Mouse (Mus musculus) thymus, adult 2 months (tissue): ENCODE data around the gene Nalcn. TPM values are rescaled to one million over a fixed set of nuclear protein-coding genes. Genes with fewer than 3 reads are reported as not detected.

Source experiments
- DNase-seq: peaks from one replicate; pipeline ENCODE4 v3.0.0; 2021
- H3K27ac ChIP-seq: fragments of 200-500 bp; 2 replicates; pipeline ENCODE4 v1.5.1; 2012; ENCODE audit warnings: low read length, control low read depth; ENCODE audit not compliant: control insufficient read depth, insufficient read depth
- H3K27me3 ChIP-seq: fragments of 200-500 bp; 2 replicates; pipeline ENCODE4 v1.6.1; 2012; ENCODE audit warnings: mild to moderate bottlenecking, low read length, moderate library complexity, mixed read lengths; ENCODE audit not compliant: control insufficient read depth, insufficient read depth
- H3K36me3 ChIP-seq: fragments of 200-500 bp; 2 replicates; pipeline ENCODE4 v1.6.1; 2012; ENCODE audit warnings: mild to moderate bottlenecking, low read length, moderate library complexity; ENCODE audit not compliant: control insufficient read depth, insufficient read depth
- H3K4me1 ChIP-seq: fragments of 200-500 bp; replicated peaks from 2 replicates; pipeline ENCODE4 v1.6.1; 2012; ENCODE audit warnings: low read length; ENCODE audit not compliant: control insufficient read depth, insufficient read depth
- H3K4me3 ChIP-seq: fragments of 200-500 bp; 2 replicates; pipeline ENCODE4 v1.5.1; 2012; ENCODE audit warnings: mild to moderate bottlenecking, low read length, control low read depth, moderate library complexity; ENCODE audit not compliant: control insufficient read depth, insufficient read depth
- CTCF ChIP-seq: fragments of 200-500 bp; IDR thresholded peaks from 2 replicates; pipeline ENCODE4 v1.5.1; 2012; ENCODE audit warnings: mild to moderate bottlenecking, control low read depth, low read length, moderate library complexity, borderline replicate concordance; ENCODE audit not compliant: control insufficient read depth, poor library complexity, insufficient read depth; ENCODE audit errors: extremely low read depth
- POLR2A ChIP-seq: fragments of 200-500 bp; IDR thresholded peaks from 2 replicates; pipeline ENCODE4 v1.6.1; 2012; ENCODE audit warnings: mild to moderate bottlenecking, low read length, control low read depth, moderate library complexity; ENCODE audit not compliant: control insufficient read depth, poor library complexity, insufficient read depth; ENCODE audit errors: extremely low read depth
- WGBS: fragments of 180-500 bp; shearing (Covaris S2); methylation state at CpG from one replicate; pipeline ENCODE4 v1.1.7; 2018; 5-methylcytosine and 5-hydroxymethylcytosine counted together
- polyA plus RNA-seq: library from polyadenylated mRNA; depleted of rRNA; stranded (reverse); fragments of >200 nt; gene quantifications from 2 replicates; pipeline ENCODE4 v1.2.3, GENCODE M21; 2012

Gene Nalcn
- polyA plus RNA-seq, 1 experiment: 0.13 TPM

DNA sequence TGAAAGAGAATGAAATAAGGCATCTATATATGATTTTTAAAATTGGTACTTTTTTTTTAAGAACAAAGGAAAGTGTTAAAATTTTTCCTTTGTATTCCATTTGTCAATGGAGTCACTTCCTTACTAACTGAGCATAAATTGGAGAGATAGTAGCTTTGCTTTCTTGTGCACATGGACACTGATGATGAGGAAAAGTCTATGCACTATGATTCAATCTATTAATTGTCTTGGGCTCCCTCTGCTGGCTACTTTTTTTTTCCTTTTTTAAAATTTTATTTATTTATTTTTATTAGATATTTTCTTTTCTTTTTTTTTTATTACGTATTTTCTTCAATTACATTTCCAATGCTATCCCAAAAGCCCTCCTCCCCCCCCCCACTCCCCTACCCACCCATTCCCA lies 312.6 kb downstream of the Nalcn start:
- Histone ChIP-seq H3K4me3 (no peak overlapping the region), H3K27me3 (no peaks in the 10 kb centered on the region), H3K36me3 (no peaks in the 10 kb centered on the region), H3K27ac (no peak overlapping the region), H3K4me1 (no peaks in the 10 kb centered on the region)
- 31% methylated on average over 1 of the region's 1 CpGs for WGBS
- DNase-seq: no peak
- no peak for TF ChIP-seq CTCF
- TF ChIP-seq POLR2A: no peak

DNA sequence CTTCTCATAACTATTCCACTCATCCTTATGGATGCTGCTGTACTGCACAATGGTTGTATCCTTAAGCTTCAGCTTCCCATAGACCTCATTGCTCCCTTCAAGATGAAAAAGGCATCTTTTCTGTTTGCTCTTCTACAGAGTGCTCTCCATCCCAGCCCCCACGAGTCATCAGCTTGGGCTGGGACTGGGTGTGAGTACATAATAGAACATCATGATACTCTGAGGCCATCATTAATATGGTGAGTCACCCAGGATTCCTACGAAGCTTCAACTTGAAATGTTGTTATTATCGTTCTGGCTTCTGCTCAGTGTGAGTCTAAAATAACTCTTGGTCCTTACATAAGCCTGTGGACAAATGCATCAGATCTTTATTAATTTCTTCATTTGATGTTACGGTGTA lies 314.6 kb downstream of the Nalcn start:
- Histone ChIP-seq H3K27ac (no peak overlapping the region), H3K36me3 (no peaks in the 10 kb centered on the region), H3K27me3 (no peaks in the 10 kb centered on the region), H3K4me1 (no peaks in the 10 kb centered on the region), H3K4me3 (no peak overlapping the region)
- WGBS: 85% methylated on average over 4 of the region's 4 CpGs
- no peak for TF ChIP-seq POLR2A
- TF ChIP-seq CTCF: no peak
- DNase-seq: no peak

DNA sequence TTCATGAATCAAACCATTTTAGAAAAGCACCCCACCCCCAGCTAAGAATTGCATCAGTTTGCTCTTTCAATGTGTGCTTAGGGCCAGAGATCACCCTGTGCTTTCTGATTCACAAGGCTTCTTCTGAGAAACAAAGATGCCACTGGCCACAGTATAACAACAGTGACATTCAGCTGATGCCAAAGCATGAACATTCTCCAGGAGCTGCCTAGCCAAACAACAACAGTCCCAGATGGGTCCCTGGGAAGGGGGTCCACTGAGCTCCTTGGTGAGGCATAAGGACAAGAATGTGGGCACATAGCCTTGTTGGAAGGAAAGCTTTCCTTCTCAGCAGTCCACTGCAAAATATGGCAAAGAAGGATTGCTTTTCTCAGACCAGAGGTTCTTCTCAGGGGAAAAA lies 330.9 kb downstream of the Nalcn start:
- H3K4me3 ChIP-seq: no peak overlapping the region
- no peak for DNase-seq
- no peaks in the 10 kb centered on the region for H3K4me1 ChIP-seq
- H3K27ac ChIP-seq: no peak overlapping the region
- TF ChIP-seq CTCF (no peak), POLR2A (no peak)
- H3K27me3 ChIP-seq: no peaks in the 10 kb centered on the region
- H3K36me3 ChIP-seq: no peaks in the 10 kb centered on the region

DNA sequence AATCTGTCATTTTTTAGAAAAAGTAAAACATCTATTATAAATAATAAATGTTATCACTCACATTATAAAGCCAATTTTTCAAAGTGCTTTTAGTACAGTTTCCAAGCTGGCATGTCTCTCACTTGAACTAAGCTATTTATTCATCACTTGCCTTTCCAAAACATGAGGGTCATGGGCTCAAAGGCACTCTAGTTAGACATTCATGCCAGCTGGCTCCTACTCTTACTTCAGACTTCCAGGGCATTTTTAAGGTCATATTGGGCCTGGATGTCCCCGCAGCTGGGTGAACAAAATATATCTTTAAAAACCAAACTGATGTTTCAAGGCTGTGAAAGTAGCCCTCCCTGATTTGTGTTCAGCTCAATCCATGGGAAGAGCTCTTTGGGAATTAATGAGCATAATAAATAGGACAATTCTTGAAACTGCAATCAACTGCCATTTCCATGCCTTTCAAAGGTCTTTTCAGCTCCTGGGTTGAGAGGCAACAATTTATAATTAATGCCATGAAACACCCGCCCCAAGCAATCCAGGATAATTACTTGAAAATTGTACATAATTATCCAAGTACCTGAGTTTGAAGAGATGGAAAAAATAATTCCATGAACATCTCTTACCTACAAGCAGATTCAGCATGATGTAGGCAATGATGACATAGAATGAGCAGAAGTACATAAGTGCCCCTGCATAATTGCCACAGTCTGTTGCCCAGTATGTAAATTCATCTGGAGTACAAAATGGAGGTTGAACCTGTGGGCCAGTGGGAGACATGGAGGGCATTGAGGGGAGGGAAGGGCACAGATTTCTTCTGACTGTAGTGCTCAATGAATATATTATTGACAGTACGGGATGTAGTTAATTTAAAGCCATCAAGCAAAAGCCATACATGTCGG lies 335.6 kb downstream of the Nalcn start:
- H3K4me1 ChIP-seq: no peaks in the 10 kb centered on the region
- no peak overlapping the region for H3K4me3 ChIP-seq
- H3K27ac ChIP-seq: no peak overlapping the region
- DNase-seq: no peak
- H3K27me3 ChIP-seq: no peaks in the 10 kb centered on the region
- WGBS: 89% methylated on average over 4 of the region's 4 CpGs
- no peaks in the 10 kb centered on the region for H3K36me3 ChIP-seq
- TF ChIP-seq POLR2A (no peak), CTCF (no peak)

DNA sequence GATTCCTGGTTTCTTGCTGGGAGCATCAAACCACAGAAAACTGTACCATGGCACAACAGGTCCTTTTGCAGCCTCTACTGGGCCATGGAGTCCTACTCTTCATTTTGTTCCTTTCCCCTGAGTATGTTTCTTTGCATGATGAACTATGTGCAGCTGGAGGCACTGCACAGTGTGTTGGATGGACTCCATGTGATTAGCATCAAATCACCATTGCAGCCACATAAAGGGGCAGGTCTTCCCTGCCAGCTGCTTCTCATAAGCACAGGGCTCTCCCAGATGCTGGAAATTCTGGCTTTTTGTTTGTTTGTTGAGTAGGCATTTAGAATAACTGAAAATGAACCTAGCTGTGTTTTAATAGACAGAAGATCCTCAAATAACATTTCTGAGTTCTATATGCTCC lies 344.8 kb downstream of the Nalcn start:
- no peak for DNase-seq
- Histone ChIP-seq H3K36me3 (no peaks in the 10 kb centered on the region), H3K27ac (no peak overlapping the region), H3K4me1 (no peaks in the 10 kb centered on the region), H3K27me3 (no peaks in the 10 kb centered on the region), H3K4me3 (no peak overlapping the region)
- TF ChIP-seq CTCF: no peak
- TF ChIP-seq POLR2A: no peak

DNA sequence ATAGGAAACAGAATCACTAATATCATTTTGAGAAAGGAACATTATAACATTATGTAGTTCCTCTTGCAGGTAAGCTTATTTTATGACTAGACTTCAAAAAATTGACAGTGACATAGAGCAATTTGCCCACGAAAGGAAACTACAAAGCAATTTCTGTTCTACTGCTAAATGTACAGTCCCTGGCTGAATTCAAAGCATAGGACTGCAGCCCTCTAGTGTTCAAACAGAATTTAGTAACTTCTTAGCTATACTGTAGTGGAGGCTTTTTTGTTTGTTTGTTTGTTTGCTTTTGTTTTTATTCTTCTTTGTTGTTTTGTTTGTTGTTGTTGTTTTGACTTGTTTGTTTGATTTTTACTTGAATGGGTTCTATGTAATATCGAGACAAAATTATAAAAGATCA lies 354.8 kb downstream of the Nalcn start:
- WGBS: 51% methylated on average over 2 of the region's 2 CpGs
- DNase-seq: no peak
- Histone ChIP-seq H3K27me3 (no peaks in the 10 kb centered on the region), H3K36me3 (no peaks in the 10 kb centered on the region), H3K27ac (no peak overlapping the region), H3K4me3 (no peak overlapping the region), H3K4me1 (no peaks in the 10 kb centered on the region)
- no peak for TF ChIP-seq CTCF
- TF ChIP-seq POLR2A: no peak
